Mouse (Mus musculus): ENCODE measurements around the gene Adgrl3. TPM values are rescaled to one million over a fixed set of nuclear protein-coding genes. Genes with fewer than 3 reads are reported as not detected.
"Not testable (repeated sequence)": the region's sequence is repeated elsewhere in the genome, so short reads cannot be mapped to it uniquely, and the experiment has no call there.

The Adgrl3 gene
- total RNA-seq, 2 experiments from 2014 or later, result 224 to 242 TPM

GRCm38 (mm10) chr5:81518720-81519496 is 499.0 kb downstream of the Adgrl3 start:
- intact Hi-C loops (cut with DNase I), result no loop called here
- no peak for DNase-seq (ENCODE audit: low spot score in 2 of 2)

- DNase-seq (ENCODE audit: low spot score in 2 of 2), result peak; percentile 26 to 28
- intact Hi-C loops (cut with DNase I), result loop anchor here (10.0 kb wide), 1 partner anchor 495 kb away; the partner anchor contains the start of gene Adgrl3
Observed at GRCm38 (mm10) chr5:81519497-81520382, 499.8 kb downstream of the Adgrl3 start.

- no peak for DNase-seq (ENCODE audit: low spot score in 2 of 2)
- intact Hi-C loops (cut with DNase I), result loop anchor here (10.0 kb wide), 1 partner anchor 498 kb away; the partner anchor contains the start of gene Adgrl3
Observed at GRCm38 (mm10) chr5:81522760-81523159, 502.8 kb downstream of the Adgrl3 start.

DNA sequence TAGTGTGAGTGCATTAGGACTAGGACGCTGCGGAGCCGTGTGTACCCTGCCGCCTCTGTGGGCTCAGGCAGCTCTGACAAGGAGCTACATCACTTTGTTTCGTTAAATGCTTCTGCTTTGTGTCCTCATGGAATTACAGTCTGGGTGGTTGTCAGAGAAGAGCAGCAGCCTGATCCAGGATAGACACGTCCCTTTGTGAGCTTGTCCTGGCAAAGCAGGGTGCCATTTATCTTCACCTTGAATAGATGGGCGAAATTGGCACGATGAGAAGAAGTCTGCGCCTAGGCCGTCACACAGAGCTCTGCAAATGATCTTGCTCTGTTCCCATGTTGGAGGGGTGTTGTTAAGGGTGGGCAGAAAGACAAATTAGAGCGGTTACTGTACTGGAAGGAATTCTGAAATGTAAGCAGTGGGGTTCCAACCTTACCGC is 504.6 kb downstream of the Adgrl3 start:
- intact Hi-C loops (cut with DNase I), result loop anchor here (10.0 kb wide), 1 partner anchor 500 kb away; the partner anchor contains the start of gene Adgrl3
- no peak for DNase-seq (ENCODE audit: low spot score in 2 of 2)

- intact Hi-C loops (cut with DNase I), result loop anchor here (10.0 kb wide), 1 partner anchor 501 kb away; the partner anchor contains the start of gene Adgrl3
- DNase-seq (ENCODE audit: low spot score in 2 of 2), result no peak
Observed at GRCm38 (mm10) chr5:81525326-81525725, 505.4 kb downstream of the Adgrl3 start.

DNA sequence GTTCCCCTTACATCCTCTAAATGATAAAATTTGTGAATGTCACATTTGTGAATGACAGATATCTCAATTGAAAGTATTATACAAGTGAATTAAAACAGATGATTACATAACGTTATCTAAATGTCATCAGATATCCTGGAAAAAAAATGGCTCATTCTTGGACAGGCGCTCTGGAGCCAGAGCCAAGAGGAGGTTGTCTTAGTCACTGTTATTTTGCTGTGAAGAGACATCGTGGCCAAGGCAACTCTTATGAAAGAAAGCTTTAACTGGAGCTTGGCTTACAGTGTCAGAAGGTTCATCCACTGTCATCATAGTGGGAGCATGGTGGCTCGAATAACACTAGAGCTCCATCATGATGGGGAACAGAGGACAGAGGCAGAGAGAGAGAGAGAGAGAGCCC is 511.7 kb downstream of the Adgrl3 start:
- intact Hi-C loops (cut with DNase I), result no loop called here
- no peak for DNase-seq (ENCODE audit: low spot score in 2 of 2)

DNA sequence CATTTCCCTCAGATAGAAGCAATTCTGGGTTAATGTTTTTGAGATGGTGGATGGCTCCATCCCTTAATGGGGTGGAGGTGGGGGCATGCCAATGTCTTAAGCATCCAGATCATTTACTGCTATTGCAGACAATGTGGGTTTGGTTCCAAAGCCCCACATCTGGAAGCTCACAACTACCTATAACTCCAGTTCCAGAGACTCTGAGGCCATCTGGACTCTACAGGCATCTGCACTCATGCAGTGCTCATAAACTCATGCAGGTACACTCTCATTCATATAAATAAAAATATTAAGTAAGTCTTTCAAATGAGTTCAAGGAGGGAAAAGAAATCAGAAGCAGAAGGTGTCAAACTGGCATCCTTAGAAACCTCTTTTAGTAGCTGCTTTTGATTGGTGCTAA is 530.3 kb downstream of the Adgrl3 start:
- no peak for DNase-seq (ENCODE audit: low spot score in 2 of 2)

GRCm38 (mm10) chr5:81555149-81555548 is 535.2 kb downstream of the Adgrl3 start:
- DNase-seq (ENCODE audit: low spot score in 2 of 2); intact Hi-C loops (cut with DNase I): not testable (repeated sequence)

More for the DNA sequence above, 530.3 kb downstream of the Adgrl3 start:
- intact Hi-C loops (cut with DNase I), result no loop called here

DNA sequence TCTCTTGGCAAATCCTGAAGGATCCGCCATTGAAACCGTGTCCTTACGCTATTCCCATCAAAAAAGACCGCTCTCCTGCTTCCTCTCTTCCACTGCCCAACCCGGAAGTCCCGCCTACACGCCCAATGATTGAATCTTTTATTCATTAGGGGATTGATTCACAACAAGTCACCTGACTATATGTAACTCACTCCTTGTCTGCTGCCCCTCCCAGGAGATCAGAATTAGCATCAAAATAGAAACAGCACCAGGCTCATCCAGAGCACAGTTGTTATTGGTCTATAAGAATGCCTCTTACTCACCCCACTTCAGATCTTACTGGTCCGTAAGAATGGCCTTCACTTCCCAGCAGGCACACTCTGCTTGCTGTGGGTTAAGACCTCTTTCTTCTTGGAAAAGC is 536.1 kb downstream of the Adgrl3 start:
- intact Hi-C loops (cut with DNase I), result no loop called here
- no peak for DNase-seq (ENCODE audit: low spot score in 2 of 2)

GRCm38 (mm10) chr5:81558965-81559364 is 539.0 kb downstream of the Adgrl3 start:
- intact Hi-C loops (cut with DNase I), result no loop called here
- DNase-seq (ENCODE audit: low spot score in 2 of 2), result no peak

DNA sequence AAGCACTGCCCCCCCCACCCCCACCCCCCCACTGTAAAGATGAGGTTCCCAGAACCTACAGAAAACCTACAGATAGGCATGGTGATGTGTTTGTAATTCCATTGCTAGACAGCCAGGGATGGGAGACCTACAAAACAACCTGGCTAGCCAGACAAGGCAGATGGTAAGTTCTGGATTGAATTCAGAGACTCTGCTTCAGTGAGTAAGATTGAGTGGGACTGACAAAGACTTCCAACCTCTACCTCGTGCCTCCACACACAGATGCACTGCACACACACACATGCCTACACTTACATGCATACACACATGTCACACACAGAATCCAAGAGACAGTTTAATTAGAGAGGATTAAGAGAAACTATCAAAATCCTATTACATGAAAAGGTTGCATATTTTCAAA is 544.4 kb downstream of the Adgrl3 start:
- intact Hi-C loops (cut with DNase I), result no loop called here
- DNase-seq (ENCODE audit: low spot score in 2 of 2), result no peak

DNA sequence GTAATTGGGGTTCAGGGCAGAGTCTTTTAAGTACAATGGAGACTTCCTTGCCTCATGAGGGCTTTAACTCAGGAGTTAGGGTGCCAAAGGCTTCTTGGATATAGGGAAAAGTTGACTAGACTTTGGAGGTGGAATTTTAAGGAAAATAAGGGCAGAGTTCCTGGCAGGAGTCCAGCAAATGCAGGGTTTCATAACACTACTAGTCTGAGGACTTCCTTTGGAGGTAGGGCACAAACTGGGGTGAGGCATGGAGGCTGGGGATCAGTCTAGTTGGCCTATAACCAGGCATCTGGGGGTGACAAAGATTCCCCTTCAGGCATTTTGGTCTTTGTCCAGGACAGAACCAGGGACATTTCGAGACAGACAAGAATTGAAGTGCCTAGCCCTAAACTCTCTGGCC is 546.6 kb downstream of the Adgrl3 start:
- intact Hi-C loops (cut with DNase I), result no loop called here
- DNase-seq (ENCODE audit: low spot score in 2 of 2), result no peak

- intact Hi-C loops (cut with DNase I), result no loop called here
- DNase-seq (ENCODE audit: low spot score in 2 of 2), result no peak
Observed at GRCm38 (mm10) chr5:81568743-81569142, 548.8 kb downstream of the Adgrl3 start.

GRCm38 (mm10) chr5:81582886-81583285 is 562.9 kb downstream of the Adgrl3 start:
- intact Hi-C loops (cut with DNase I), result no loop called here
- no peak for DNase-seq (ENCODE audit: low spot score in 2 of 2)

- no peak for DNase-seq (ENCODE audit: low spot score in 2 of 2)
- intact Hi-C loops (cut with DNase I), result no loop called here
Observed at GRCm38 (mm10) chr5:81583425-81583824, 563.5 kb downstream of the Adgrl3 start.

DNA sequence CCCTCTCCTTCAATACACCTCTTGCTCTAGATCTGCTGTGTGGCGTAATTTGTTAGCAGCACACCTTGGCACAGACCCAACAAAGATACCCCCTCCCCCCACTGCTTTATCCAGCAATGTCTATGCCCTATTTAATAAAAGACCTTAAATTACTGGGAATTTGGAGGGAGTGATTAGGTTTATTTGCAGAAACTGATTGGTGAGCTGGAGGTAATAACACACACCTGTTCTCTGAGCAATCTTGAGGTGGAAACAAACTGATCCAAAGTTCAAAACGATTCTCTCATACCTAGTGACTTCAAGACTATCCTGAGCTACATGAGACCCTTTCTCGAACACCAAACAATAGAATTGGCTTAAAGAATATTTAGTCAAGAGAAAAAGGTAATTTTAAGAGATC is 565.0 kb downstream of the Adgrl3 start:
- no peak for DNase-seq (ENCODE audit: low spot score in 2 of 2)
- intact Hi-C loops (cut with DNase I), result no loop called here

DNA sequence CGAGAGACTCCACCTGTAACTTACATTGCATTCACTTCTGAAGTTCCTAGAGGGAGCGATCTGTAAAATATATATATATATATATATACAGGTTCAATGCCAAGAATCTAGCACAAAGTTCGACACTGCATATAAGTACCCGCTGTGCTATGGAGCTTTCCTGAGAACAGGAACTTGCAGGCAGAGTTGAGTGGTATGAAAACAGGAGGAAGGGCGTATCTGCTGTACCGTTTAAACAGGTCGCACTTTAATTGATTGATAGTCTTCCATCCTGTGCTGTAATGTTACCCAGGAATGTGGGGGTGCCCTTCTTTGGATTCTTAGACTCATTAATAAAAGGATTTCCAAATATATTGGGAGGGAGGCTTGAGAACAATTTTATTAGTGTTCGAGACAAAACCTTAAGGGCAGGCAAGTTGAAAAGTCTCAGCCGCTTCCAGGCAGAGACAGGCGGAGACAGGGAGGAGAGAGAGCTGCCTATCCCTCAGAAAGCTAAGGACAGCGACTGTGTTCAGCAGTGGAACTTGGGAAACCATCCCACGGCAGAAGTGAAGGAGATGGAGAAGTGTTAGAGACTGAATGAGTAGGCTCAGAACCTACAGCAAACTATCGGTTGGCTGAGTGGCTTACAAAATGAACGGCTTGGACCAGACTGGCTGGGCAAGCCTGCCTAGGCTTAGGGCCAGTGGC is 570.2 kb downstream of the Adgrl3 start:
- intact Hi-C loops (cut with DNase I), result no loop called here
- DNase-seq (ENCODE audit: low spot score in 2 of 2), result no peak

DNA sequence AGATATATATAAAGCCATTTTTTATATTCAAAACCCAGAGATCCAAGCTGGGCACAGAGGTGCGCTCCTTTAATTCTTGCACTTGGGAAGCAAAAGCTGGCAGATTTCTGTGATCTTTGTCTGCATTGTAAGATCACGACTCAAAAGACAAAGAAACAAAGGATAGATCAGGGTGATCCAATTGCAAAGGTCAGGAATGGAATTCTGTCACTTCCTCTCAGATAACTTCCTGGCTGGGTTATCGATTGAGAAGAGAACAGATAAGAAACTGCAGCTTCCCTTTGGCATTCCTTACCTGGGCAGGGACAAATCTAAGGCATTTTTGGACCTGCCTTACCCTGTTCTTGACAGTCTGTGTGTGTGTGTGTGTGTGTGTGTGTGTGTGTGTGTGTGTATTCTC is 571.5 kb downstream of the Adgrl3 start:
- intact Hi-C loops (cut with DNase I), result no loop called here
- DNase-seq (ENCODE audit: low spot score in 2 of 2), result no peak

DNA sequence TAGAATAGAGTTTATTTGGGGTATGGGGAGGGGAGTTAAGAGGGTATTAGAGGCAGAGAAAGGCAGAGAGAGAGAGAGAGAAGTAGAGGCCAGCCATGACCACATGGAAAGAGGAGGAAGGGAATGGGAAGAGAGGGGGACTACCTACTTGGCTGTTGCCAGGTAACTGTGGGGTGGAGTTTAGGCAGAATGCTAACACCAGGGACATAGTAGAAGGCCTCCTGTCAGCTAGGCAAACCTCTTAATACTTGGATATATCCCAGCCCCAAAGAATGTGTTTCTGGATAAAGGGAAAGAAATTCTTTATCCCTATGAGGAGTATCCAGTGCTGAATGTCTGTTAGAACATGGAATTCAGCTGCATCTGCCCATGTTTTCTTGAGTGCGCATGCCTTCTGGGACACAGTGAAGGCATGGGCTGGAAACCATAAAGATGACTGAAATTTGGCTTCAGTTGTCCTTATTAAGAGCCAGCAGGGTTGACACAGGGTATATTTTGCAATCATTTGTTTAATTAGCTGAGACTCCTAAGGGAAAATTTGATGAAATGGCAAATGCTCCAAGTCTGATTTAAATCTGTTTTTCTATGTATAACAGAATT is 573.6 kb downstream of the Adgrl3 start:
- intact Hi-C loops (cut with DNase I), result no loop called here
- DNase-seq (ENCODE audit: low spot score in 2 of 2), result no peak
